Mouse (Mus musculus): Measurements from ENCODE around the gene Gm960. TPM values are rescaled to one million over a fixed set of nuclear protein-coding genes. Genes with fewer than 3 reads are reported as not detected.

The Gm960 gene
- polyA plus RNA-seq (2014; fragmentation: Nextera tagmentation; extraction: Ambion mirVana) = 1.1 TPM in 2 replicates

GRCm38 (mm10) chr19:4698205-4698677 is at the start of gene Gm960:
TSS of gene Gm960 (minus strand) at chr19:4698668.
- Histone ChIP-seq H3K27ac (replicated peaks in 1 of 2; ENCODE audit: control insufficient read depth in 1 of 2, insufficient read depth in 1 of 2, low read depth in 2 of 2, low read length in 2 of 2) (no peak within 1 kb of the TSS), H3K4me2 (ENCODE audit: low read length) (peak within 1 kb of the TSS; percentile 88), H3K4me1 (ENCODE audit: control insufficient read depth in 2 of 2, insufficient read depth in 2 of 2, low read length in 2 of 2) (peaks cover 2 to 4% of the 10 kb centered on the region in 2 experiments; a peak in 2 of 4 replicates), H3K9me3 (ENCODE audit: control insufficient read depth, low read length) (no peaks in the 10 kb centered on the region), H3K9ac (ENCODE audit: low read length) (peak within 1 kb of the TSS; percentile 64), H3K36me3 (ENCODE audit: control insufficient read depth, insufficient read depth, low read length) (no peaks in the 10 kb centered on the region), H3K27me3 (ENCODE audit: control insufficient read depth, insufficient read depth, low read length) (peaks cover 63% of the 10 kb centered on the region), H3K4me3 (ENCODE audit: control insufficient read depth in 1 of 2, insufficient read depth in 1 of 2, low read depth in 1 of 2, low read length in 2 of 2) (peak within 1 kb of the TSS; percentile 57 to 60)
- ATAC-seq (ENCODE audit: insufficient number of reproducible peaks, insufficient read depth, low FRiP score, low read depth) = no peak
- 2% methylated on average over 40 of the region's 40 CpGs for WGBS

GRCm38 (mm10) chr19:4747631-4748312 is 49.3 kb upstream of the Gm960 start:
- H3K27me3 ChIP-seq (ENCODE audit: control insufficient read depth, insufficient read depth, low read length) = no peaks in the 10 kb centered on the region
- 87% methylated on average over 9 of the region's 9 CpGs for WGBS
- H3K9ac ChIP-seq (ENCODE audit: low read length) = no peak overlapping the region
- H3K4me2 ChIP-seq (ENCODE audit: low read length) = no peak overlapping the region
- no peak overlapping the region for H3K4me3 ChIP-seq (ENCODE audit: control insufficient read depth in 1 of 2, insufficient read depth in 1 of 2, low read depth in 1 of 2, low read length in 2 of 2)
- no peaks in the 10 kb centered on the region for H3K9me3 ChIP-seq (ENCODE audit: control insufficient read depth, low read length)
- no peak overlapping the region for H3K27ac ChIP-seq (replicated peaks in 1 of 2; ENCODE audit: control insufficient read depth in 1 of 2, insufficient read depth in 1 of 2, low read depth in 2 of 2, low read length in 2 of 2)
- H3K36me3 ChIP-seq (ENCODE audit: control insufficient read depth, insufficient read depth, low read length) = no peaks in the 10 kb centered on the region
- peaks cover 0 to 7% of the 10 kb centered on the region in 2 experiments; a peak in 3 of 4 replicates for H3K4me1 ChIP-seq (ENCODE audit: control insufficient read depth in 2 of 2, insufficient read depth in 2 of 2, low read length in 2 of 2)
- no peak for ATAC-seq (ENCODE audit: insufficient number of reproducible peaks, insufficient read depth, low FRiP score, low read depth)

- H3K4me3 ChIP-seq (ENCODE audit: control insufficient read depth in 1 of 2, insufficient read depth in 1 of 2, low read depth in 1 of 2, low read length in 2 of 2) = no peak overlapping the region
- no peak overlapping the region for H3K9ac ChIP-seq (ENCODE audit: low read length)
- peaks cover 0 to 7% of the 10 kb centered on the region in 2 experiments; a peak in 3 of 4 replicates for H3K4me1 ChIP-seq (ENCODE audit: control insufficient read depth in 2 of 2, insufficient read depth in 2 of 2, low read length in 2 of 2)
- no peaks in the 10 kb centered on the region for H3K9me3 ChIP-seq (ENCODE audit: control insufficient read depth, low read length)
- no peak overlapping the region for H3K27ac ChIP-seq (replicated peaks in 1 of 2; ENCODE audit: control insufficient read depth in 1 of 2, insufficient read depth in 1 of 2, low read depth in 2 of 2, low read length in 2 of 2)
- H3K4me2 ChIP-seq (ENCODE audit: low read length) = no peak overlapping the region
- ATAC-seq (ENCODE audit: insufficient number of reproducible peaks, insufficient read depth, low FRiP score, low read depth) = no peak
- 76% methylated on average over 14 of the region's 14 CpGs for WGBS
- H3K27me3 ChIP-seq (ENCODE audit: control insufficient read depth, insufficient read depth, low read length) = no peaks in the 10 kb centered on the region
- no peaks in the 10 kb centered on the region for H3K36me3 ChIP-seq (ENCODE audit: control insufficient read depth, insufficient read depth, low read length)
Observed at GRCm38 (mm10) chr19:4746611-4747010, 48.1 kb upstream of the Gm960 start.

- Histone ChIP-seq H3K9ac (ENCODE audit: low read length) (no peak overlapping the region), H3K36me3 (ENCODE audit: control insufficient read depth, insufficient read depth, low read length) (no peaks in the 10 kb centered on the region), H3K27ac (replicated peaks in 1 of 2; ENCODE audit: control insufficient read depth in 1 of 2, insufficient read depth in 1 of 2, low read depth in 2 of 2, low read length in 2 of 2) (no peak overlapping the region), H3K4me1 (ENCODE audit: control insufficient read depth in 2 of 2, insufficient read depth in 2 of 2, low read length in 2 of 2) (peaks cover 0 to 7% of the 10 kb centered on the region in 2 experiments; a peak in 3 of 4 replicates), H3K27me3 (ENCODE audit: control insufficient read depth, insufficient read depth, low read length) (no peaks in the 10 kb centered on the region), H3K9me3 (ENCODE audit: control insufficient read depth, low read length) (no peaks in the 10 kb centered on the region), H3K4me2 (ENCODE audit: low read length) (no peak overlapping the region), H3K4me3 (ENCODE audit: control insufficient read depth in 1 of 2, insufficient read depth in 1 of 2, low read depth in 1 of 2, low read length in 2 of 2) (no peak overlapping the region)
- WGBS = 87% methylated on average over 10 of the region's 10 CpGs
- no peak for ATAC-seq (ENCODE audit: insufficient number of reproducible peaks, insufficient read depth, low FRiP score, low read depth)
Observed at GRCm38 (mm10) chr19:4745681-4746080, 47.2 kb upstream of the Gm960 start.

GRCm38 (mm10) chr19:4745057-4745456 is 46.6 kb upstream of the Gm960 start:
- no peak overlapping the region for H3K9ac ChIP-seq (ENCODE audit: low read length)
- no peak overlapping the region for H3K4me2 ChIP-seq (ENCODE audit: low read length)
- no peaks in the 10 kb centered on the region for H3K9me3 ChIP-seq (ENCODE audit: control insufficient read depth, low read length)
- H3K36me3 ChIP-seq (ENCODE audit: control insufficient read depth, insufficient read depth, low read length) = no peaks in the 10 kb centered on the region
- no peak for ATAC-seq (ENCODE audit: insufficient number of reproducible peaks, insufficient read depth, low FRiP score, low read depth)
- peaks cover 0 to 7% of the 10 kb centered on the region in 2 experiments; a peak in 3 of 4 replicates for H3K4me1 ChIP-seq (ENCODE audit: control insufficient read depth in 2 of 2, insufficient read depth in 2 of 2, low read length in 2 of 2)
- H3K4me3 ChIP-seq (ENCODE audit: control insufficient read depth in 1 of 2, insufficient read depth in 1 of 2, low read depth in 1 of 2, low read length in 2 of 2) = no peak overlapping the region
- no peak overlapping the region for H3K27ac ChIP-seq (replicated peaks in 1 of 2; ENCODE audit: control insufficient read depth in 1 of 2, insufficient read depth in 1 of 2, low read depth in 2 of 2, low read length in 2 of 2)
- H3K27me3 ChIP-seq (ENCODE audit: control insufficient read depth, insufficient read depth, low read length) = no peaks in the 10 kb centered on the region
- WGBS = 22% methylated on average over 9 of the region's 9 CpGs

- H3K27me3 ChIP-seq (ENCODE audit: control insufficient read depth, insufficient read depth, low read length) = no peaks in the 10 kb centered on the region
- no peaks in the 10 kb centered on the region for H3K9me3 ChIP-seq (ENCODE audit: control insufficient read depth, low read length)
- no peak for ATAC-seq (ENCODE audit: insufficient number of reproducible peaks, insufficient read depth, low FRiP score, low read depth)
- no peak overlapping the region for H3K4me3 ChIP-seq (ENCODE audit: control insufficient read depth in 1 of 2, insufficient read depth in 1 of 2, low read depth in 1 of 2, low read length in 2 of 2)
- H3K4me2 ChIP-seq (ENCODE audit: low read length) = no peak overlapping the region
- H3K36me3 ChIP-seq (ENCODE audit: control insufficient read depth, insufficient read depth, low read length) = no peaks in the 10 kb centered on the region
- no peak overlapping the region for H3K27ac ChIP-seq (replicated peaks in 1 of 2; ENCODE audit: control insufficient read depth in 1 of 2, insufficient read depth in 1 of 2, low read depth in 2 of 2, low read length in 2 of 2)
- H3K4me1 ChIP-seq (ENCODE audit: control insufficient read depth in 2 of 2, insufficient read depth in 2 of 2, low read length in 2 of 2) = peaks cover 0 to 7% of the 10 kb centered on the region in 2 experiments; a peak in 3 of 4 replicates
- 68% methylated on average over 14 of the region's 14 CpGs for WGBS
- H3K9ac ChIP-seq (ENCODE audit: low read length) = no peak overlapping the region
Observed at GRCm38 (mm10) chr19:4744026-4744425, 45.6 kb upstream of the Gm960 start.

- Histone ChIP-seq H3K9ac (ENCODE audit: low read length) (no peak overlapping the region), H3K4me1 (ENCODE audit: control insufficient read depth in 2 of 2, insufficient read depth in 2 of 2, low read length in 2 of 2) (peaks cover 0 to 7% of the 10 kb centered on the region in 2 experiments; a peak in 3 of 4 replicates), H3K9me3 (ENCODE audit: control insufficient read depth, low read length) (no peaks in the 10 kb centered on the region), H3K27ac (replicated peaks in 1 of 2; ENCODE audit: control insufficient read depth in 1 of 2, insufficient read depth in 1 of 2, low read depth in 2 of 2, low read length in 2 of 2) (no peak overlapping the region), H3K4me2 (ENCODE audit: low read length) (no peak overlapping the region), H3K36me3 (ENCODE audit: control insufficient read depth, insufficient read depth, low read length) (no peaks in the 10 kb centered on the region), H3K4me3 (ENCODE audit: control insufficient read depth in 1 of 2, insufficient read depth in 1 of 2, low read depth in 1 of 2, low read length in 2 of 2) (no peak overlapping the region), H3K27me3 (ENCODE audit: control insufficient read depth, insufficient read depth, low read length) (no peaks in the 10 kb centered on the region)
- ATAC-seq (ENCODE audit: insufficient number of reproducible peaks, insufficient read depth, low FRiP score, low read depth) = no peak
- WGBS = 43% methylated on average over 5 of the region's 5 CpGs
Observed at GRCm38 (mm10) chr19:4743524-4743923, 45.1 kb upstream of the Gm960 start.

Measured in heart, embryonic 14.5 days (tissue).